Mouse (Mus musculus) B cell, adult 2 months (primary cell): ENCODE measurements at regions not wholly inside any gene's neighbourhood (a gene's known extent, or its start where the extent isn't known, plus 50 kb on each side); places are given as distances from the start of the nearest gene placed in this dataset.
A peak's percentile ranks its signal among the peaks of the same experiment; 100 is the strongest.

Source experiments
- DNase-seq, 2 experiments: peaks; one replicate each; pipeline ENCODE4 v3.0.0; 2022

DNA sequence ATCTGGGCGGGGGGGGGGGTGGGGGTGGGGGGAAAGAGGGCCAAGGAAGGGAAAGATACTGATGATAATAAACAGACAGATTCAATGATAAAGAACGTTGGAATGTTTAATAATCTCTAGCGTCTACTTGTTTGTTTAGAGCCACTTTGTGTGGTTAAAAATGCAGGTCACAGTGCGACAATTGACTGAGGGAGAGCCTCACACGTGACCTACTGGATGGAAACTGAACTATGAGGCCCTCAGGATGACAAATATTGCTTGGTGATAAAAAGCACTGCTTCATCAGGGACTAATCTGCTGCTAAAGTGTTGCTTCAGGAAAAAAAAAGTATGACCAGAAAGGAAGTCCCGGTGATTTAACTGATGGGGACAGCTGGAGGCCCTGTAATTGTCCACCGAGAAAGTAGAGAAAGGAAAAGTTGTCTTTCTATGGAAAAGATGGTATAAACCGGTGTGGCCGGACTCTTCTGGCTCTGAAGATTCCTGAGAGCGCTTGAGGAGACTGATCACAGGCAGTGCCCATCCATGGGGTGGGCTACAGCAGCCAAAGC, 269.3 kb downstream of the Foxo1 start:
- DNase-seq: no peak

GRCm38 (mm10) chr3:52535411-52536021, 267.4 kb downstream of the Foxo1 start:
- DNase-seq: no peak

- no peak for DNase-seq
These were observed 266.0 kb downstream of the Foxo1 start for GRCm38 (mm10) chr3:52534118-52534517.

DNA sequence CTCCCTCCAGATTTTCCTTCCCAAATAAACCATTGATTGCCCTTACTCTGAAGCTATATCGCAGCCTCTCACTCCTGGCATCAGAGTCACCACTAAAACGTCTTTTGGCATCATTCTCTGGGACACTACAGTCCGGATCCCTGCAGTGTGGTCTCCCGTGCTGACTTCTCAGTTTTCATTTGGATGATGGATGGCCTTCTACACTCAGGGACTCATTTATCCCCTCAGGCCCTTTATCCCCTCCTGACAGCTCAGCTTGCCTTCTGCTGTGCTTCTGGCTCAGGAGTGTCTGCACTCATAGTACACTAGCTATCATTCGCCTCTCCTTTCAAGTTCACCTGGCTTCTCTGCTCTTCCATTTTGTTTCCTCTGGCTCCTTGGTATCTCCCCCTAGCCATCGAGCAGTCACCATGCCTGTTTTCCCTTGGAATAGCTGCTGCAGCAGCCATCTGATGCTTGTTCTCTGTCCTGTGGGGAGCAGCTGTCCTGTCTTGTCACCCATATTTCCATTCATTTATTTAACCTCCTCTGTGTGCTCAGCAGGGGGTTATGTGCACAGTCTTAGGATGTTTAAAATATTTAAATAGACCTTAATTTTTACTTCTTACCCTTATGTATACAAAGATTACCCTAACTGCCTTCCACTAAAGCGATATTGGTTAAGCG, 263.7 kb downstream of the Foxo1 start:
- DNase-seq: no peak

DNA sequence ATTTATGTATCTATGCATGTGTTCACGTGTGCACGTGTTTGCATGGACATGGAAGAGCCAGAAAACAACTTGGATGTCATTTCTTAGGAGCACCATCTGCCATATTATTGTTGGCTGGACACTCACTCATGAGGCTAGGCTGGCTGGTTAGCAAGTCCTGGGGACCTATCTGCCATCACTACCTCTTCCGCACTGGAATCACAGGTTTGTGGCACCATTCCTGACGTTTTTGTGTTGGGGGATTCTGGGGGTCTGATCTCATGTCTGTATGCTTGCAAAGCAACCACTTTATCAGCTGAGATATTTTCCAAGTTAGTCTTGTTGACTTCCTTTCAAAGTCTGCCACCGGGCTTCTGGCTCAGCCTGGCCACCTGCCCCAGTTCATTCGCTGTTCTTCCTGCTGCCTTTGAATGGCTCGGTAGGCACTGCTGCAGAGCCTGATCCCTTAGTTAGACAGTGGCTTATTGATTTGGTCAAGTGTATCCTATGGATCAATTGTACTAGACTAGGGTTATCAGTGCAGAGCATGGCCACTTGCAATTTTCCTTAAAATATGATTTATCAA, 262.4 kb downstream of the Foxo1 start:
- no peak for DNase-seq

GRCm38 (mm10) chr3:52529136-52529535, 261.0 kb downstream of the Foxo1 start:
- no peak for DNase-seq

- DNase-seq: no peak
These were observed 260.4 kb downstream of the Foxo1 start for GRCm38 (mm10) chr3:52528521-52528920.

GRCm38 (mm10) chr3:52527781-52528180, 259.6 kb downstream of the Foxo1 start:
- DNase-seq: no peak

- no peak for DNase-seq
These were observed 259.0 kb downstream of the Foxo1 start for GRCm38 (mm10) chr3:52527010-52527754.

DNA sequence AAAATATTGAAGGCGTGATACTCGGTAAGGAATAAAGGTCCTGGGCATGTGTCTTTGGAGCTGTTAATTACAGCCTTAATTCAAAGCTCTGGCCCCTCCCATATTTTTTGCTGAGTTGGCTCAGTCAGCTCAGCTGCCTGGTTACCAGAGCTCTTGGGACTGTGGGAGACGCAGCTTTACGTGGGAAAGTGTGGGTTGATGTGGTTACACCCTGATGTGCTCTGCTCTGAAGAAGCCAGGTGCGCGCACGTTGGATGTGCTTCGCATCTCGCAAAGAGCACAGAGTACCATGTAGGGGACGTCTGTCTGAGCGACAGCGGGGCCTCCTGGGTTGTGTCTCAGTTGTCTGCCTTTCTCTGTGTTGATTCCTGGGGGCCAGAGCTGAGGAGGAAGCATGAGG, 254.8 kb downstream of the Foxo1 start:
- DNase-seq: no peak

GRCm38 (mm10) chr3:52520609-52520947, 252.4 kb downstream of the Foxo1 start:
- DNase-seq: no peak

- DNase-seq: no peak
These were observed 251.9 kb downstream of the Foxo1 start for GRCm38 (mm10) chr3:52519910-52520608.

DNA sequence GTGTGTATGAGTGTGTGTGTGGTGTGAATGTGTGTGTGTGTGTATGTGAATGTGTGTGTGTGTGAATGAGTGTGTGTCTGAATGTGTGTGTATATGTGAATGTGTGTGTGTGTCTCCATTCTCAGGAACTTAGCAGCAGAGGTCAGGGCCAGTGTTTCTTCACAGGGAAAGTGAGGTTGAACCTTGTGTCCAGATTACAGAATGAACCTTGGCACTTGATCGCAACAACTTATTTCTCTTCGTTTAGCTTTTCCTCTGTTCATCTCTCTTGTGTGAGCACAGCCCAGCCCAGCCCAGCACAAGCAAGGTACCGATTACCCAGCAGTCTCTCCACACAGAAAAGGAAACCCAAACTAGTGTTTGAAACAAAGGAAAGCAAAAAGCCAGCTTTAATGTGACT, 249.7 kb downstream of the Foxo1 start:
- no peak for DNase-seq

DNA sequence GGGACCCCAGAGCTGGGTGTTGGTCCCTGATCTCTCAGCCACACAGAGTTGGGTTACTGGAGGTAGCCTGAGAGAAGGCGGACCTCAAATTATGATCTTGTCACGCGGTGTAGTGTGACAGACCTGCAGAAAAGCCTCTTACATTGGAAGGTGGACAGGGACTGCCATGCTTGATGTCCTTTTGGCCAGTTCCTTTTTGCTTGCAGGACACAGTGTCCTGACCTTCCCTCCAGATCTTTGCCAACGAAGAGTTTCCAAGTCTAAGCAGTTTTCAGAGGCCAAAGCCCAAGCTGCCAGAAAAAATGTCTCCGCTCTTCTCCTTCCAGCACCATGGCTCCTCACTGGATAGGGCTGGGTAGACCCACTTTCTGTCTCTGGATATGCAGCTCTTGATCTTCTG, 248.6 kb downstream of the Foxo1 start:
- DNase-seq: no peak

GRCm38 (mm10) chr3:52512761-52513160, 244.6 kb downstream of the Foxo1 start:
- DNase-seq: peak; percentile 32 to 35

DNA sequence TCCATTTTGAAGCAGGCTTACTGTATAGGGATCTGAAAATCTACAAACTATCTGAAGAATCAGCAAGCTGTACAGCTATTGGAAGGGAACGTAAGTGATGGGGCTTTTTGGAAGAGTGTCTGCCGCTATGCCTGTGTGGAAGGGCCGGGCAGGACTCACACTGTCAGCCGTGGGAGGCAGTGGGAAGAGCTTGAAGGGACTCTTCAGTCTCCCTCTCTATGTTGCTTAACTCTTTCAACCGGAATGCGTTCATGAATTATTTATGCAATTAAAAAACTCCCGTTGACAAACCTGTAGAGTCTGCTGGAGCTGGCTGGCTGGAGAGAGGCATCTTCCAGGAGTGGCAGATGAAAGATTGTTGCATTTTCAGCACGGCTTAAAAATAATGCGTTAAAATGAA, 243.4 kb downstream of the Foxo1 start:
- DNase-seq: no peak

DNA sequence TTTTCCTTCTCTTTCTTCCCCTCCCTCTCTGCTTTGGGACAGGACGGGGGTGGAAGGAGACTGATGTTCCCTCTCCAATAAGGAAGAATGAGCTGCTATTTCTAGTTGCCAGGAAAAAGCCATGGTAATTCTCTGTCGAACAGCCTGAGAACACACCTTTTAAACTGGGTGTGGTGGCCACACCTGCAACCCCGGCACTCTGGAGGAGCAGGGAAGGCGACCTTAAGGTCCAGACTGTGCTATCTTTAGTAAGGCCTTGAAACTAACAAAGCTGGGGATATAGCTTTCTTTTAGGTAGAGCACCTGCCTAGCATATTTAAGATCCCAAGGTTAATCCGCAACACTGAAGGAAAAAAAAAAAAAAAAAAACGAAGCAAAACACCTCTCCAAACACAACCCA, 242.7 kb downstream of the Foxo1 start:
- no peak for DNase-seq

DNA sequence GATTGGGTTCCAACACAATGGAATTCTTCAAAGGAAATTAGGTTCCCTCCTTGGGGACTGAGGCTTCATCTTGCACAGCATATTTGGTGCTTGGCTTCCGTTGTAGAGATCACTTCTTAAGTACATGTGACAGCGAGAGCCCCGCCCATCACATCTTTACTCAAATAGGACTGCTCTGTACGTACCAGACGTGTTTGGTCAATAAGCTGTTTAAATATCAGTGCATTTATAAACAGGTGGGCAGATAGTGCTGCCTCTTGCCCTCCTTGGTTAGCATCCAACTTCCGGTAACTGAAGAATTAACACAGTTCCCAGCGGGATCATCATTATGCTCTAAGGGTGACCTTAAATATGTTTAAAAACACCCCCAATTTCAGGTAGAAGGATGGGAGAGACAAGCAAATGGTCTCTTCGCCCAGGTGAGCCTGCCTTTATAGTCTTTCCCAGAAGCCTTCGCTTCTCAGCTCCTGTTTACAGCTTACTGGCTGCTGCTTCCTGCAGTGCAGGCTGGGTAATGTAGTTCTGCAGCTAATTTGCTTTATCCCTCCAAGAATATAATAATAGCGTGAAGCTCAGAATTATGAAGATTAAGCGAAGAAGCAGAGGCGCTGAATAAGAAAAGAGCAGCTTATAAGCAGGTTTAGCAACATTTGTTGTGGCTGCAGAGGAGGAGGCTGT, 242.1 kb downstream of the Foxo1 start:
- DNase-seq: no peak

DNA sequence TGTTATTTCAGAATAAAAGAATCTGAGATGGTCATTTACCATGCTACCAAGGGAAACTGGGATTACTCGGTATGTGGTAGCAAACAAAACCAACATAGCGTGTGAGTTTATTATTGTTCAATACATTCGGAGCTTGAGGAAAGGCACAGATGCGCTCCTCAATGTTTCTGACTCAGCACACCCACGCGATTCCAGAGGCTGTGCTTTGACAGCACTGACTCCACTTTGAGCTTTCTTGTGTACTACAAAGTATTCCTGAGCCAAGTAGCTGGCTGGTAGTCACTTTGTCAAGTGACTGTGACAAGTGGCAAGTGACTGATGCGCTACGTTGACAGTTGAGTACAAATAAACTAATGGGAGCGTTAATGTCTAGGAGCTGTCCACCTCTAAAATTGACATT, 235.8 kb downstream of the Foxo1 start:
- no peak for DNase-seq

DNA sequence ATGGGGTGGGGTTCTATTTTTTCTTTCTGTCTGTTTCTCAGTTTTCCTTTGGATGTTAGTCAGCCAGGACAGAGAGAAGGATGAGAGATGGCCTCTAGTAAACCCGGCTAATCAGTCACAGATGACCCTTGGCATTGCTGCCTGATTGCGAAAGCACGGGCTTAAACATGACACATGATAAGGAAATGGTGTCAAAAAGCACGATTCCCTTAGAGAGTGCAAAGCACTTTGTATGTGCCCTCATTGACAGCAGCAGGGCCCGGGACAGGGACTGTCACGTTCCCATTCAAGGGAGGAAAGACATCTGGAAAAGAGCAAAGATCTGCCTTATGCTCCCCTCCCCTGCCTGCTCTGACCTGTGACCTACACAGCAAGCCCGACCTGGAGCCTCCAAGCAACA, 234.1 kb downstream of the Foxo1 start:
- DNase-seq: no peak

GRCm38 (mm10) chr3:52501614-52502013, 233.5 kb downstream of the Foxo1 start:
- no peak for DNase-seq

DNA sequence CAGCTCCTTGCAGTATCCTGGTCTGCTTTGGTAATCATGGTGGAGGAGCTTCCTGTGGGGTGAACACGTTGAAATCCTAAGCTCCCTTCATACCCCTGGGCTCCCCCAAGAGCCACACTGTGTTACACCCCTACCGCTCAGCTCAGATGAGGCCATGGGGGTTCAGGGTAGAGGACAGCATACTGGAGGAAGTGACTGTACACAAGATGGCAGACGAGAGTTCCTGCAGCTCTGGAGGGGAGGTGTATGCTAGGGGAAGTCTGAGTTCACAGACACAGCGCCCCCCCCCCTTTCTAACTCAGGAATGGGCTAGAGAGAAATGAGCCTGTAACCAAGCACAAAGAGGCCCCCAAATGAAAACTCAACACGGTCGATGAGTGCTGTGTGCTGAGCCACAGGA, 231.9 kb downstream of the Foxo1 start:
- no peak for DNase-seq

DNA sequence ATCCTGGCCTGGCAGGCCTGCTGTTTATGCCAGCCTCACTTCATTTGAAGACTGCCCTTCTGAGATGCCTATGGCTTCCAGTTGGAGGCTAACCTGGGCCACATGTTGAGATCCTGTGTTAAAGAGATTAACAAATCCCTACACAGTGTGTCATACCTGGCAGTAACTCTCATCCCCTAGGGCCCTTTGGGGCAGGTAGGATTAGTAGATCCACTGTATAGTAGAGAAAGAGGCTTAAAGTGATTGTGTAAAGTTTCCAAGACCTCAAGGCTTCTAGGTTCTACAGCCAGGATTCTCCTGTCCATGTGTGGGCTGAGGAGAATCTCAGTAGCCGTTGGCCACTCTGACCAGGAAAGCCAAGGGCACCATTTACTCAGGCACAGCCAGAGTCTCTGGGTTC, 231.4 kb downstream of the Foxo1 start:
- no peak for DNase-seq
